In genomic region chr1:76373931-76374330, GRCm38 (mm10) we compare ENCODE assay signal across 9 mouse cellular contexts.
DNase-seq lines count a peak whose midpoint lies in the region; ATAC-seq lines count a peak whose summit lies in the region.
"Had no signal": no experiment of that assay in that cellular context is flagged by ENCODE, and none has a peak within 500 bp of the region (broad histone marks: within the 10 kb centered on the region; RNA-seq: fewer than 3 reads in every experiment).

No protein-coding gene starts in this region.

- no peak overlapping the region for H3K4me2 ChIP-seq in kidney, embryonic 16.5 days (replicated peaks; ENCODE audit: low read depth, low read length)
- H3K4me2 ChIP-seq in heart, embryonic 16.5 days (ENCODE audit: low read depth, low read length), result no peak overlapping the region
- H3K4me2 ChIP-seq: hindbrain, embryonic 12.5 days had no signal

- 56% methylated on average over 2 of the region's 2 CpGs for WGBS in kidney, embryonic 16.5 days
- 58% methylated on average over 2 of the region's 2 CpGs for WGBS in heart, embryonic 16.5 days
- WGBS in midbrain, embryonic 10.5 days, result 84% methylated on average over 2 of the region's 2 CpGs

- no peaks in the 10 kb centered on the region for H3K36me3 ChIP-seq in kidney, embryonic 16.5 days (ENCODE audit: insufficient read depth, low read length)
- no peaks in the 10 kb centered on the region for H3K36me3 ChIP-seq in heart, embryonic 16.5 days (ENCODE audit: control insufficient read depth, insufficient read depth)
- no peaks in the 10 kb centered on the region for H3K36me3 ChIP-seq in midbrain, embryonic 10.5 days
- H3K36me3 ChIP-seq: hindbrain, embryonic 12.5 days had no signal

- H3K4me1 ChIP-seq in kidney, embryonic 16.5 days (ENCODE audit: insufficient read depth, low read length), result no peaks in the 10 kb centered on the region
- H3K4me1 ChIP-seq in heart, embryonic 16.5 days (ENCODE audit: control insufficient read depth, insufficient read depth, low read length), result no peaks in the 10 kb centered on the region
- H3K4me1 ChIP-seq in midbrain, embryonic 10.5 days, result no peaks in the 10 kb centered on the region
- H3K4me1 ChIP-seq: hindbrain, embryonic 12.5 days had no signal

- no peaks in the 10 kb centered on the region for H3K27me3 ChIP-seq in kidney, embryonic 16.5 days (ENCODE audit: insufficient read depth, low read length)
- H3K27me3 ChIP-seq in heart, embryonic 16.5 days (ENCODE audit: control insufficient read depth, insufficient read depth, low read length), result no peaks in the 10 kb centered on the region
- H3K27me3 ChIP-seq in midbrain, embryonic 10.5 days (ENCODE audit: low read depth, poor library complexity, severe bottlenecking), result no peaks in the 10 kb centered on the region
- H3K27me3 ChIP-seq: hindbrain, embryonic 12.5 days had no signal

- H3K27ac ChIP-seq in kidney, embryonic 16.5 days (ENCODE audit: low read length), result no peak overlapping the region
- no peak overlapping the region for H3K27ac ChIP-seq in heart, embryonic 16.5 days (ENCODE audit: low read length)
- H3K27ac ChIP-seq in midbrain, embryonic 10.5 days (replicated peaks), result no peak overlapping the region
- H3K27ac ChIP-seq: hindbrain, embryonic 12.5 days had no signal

- no peak for ATAC-seq in kidney, embryonic 16.5 days (ENCODE audit: low FRiP score, low TSS enrichment)
- peak; percentile 52; the same call in 1 of the 2 replicates for ATAC-seq in heart, embryonic 16.5 days (replicated peaks; ENCODE audit: extremely low read depth, insufficient read depth, low FRiP score)
- ATAC-seq in inflammation-experienced regulatory T-cells, adult 6 months, result no peak

- DNase-seq in kidney, adult 11 months, result peak; percentile 67
- DNase-seq in adrenal gland, postnatal 25 days, result peak; percentile 7
- peak; percentile 22 for DNase-seq in ovary, postnatal 10 days (ENCODE audit: low spot score)
- DNase-seq in midbrain, embryonic 10.5 days (ENCODE audit: low spot score), result no peak
- DNase-seq in T-cell, adult 2 months (ENCODE audit: low spot score), result no peak

- H3K9ac ChIP-seq in kidney, embryonic 16.5 days (replicated peaks; ENCODE audit: low read length), result no peak overlapping the region
- H3K9ac ChIP-seq in heart, embryonic 16.5 days (ENCODE audit: low read length), result no peak overlapping the region
- H3K9ac ChIP-seq: hindbrain, embryonic 12.5 days had no signal

- no peaks in the 10 kb centered on the region for H3K9me3 ChIP-seq in kidney, embryonic 16.5 days (ENCODE audit: low read length)
- no peaks in the 10 kb centered on the region for H3K9me3 ChIP-seq in heart, embryonic 16.5 days (replicated peaks; ENCODE audit: control insufficient read depth, low read length)
- H3K9me3 ChIP-seq in midbrain, embryonic 10.5 days (replicated peaks), result no peaks in the 10 kb centered on the region
- H3K9me3 ChIP-seq: hindbrain, embryonic 12.5 days had no signal

- no peak overlapping the region for H3K4me3 ChIP-seq in kidney, embryonic 16.5 days (ENCODE audit: low read length)
- H3K4me3 ChIP-seq in heart, embryonic 16.5 days (ENCODE audit: low read length), result no peak overlapping the region
- no peak overlapping the region for H3K4me3 ChIP-seq in midbrain, embryonic 10.5 days
- H3K4me3 ChIP-seq: hindbrain, embryonic 12.5 days had no signal

Comparison
In these comparisons a context has a peak if more than half of its experiments do, and no peak if none do; other contexts are left out.
1. DNase-seq: peak in kidney, adult 11 months (single experiment), adrenal gland, postnatal 25 days (single experiment) and ovary, postnatal 10 days (single experiment); none in midbrain, embryonic 10.5 days (single experiment) and T-cell, adult 2 months (single experiment).